Mouse (Mus musculus): ENCODE results near the gene Ypel2. TPM values are rescaled to one million over a fixed set of nuclear protein-coding genes. Genes with fewer than 3 reads are reported as not detected.

Ypel2 gene
- polyA plus RNA-seq, 1 experiment from 2014 or later = 7.6 TPM

- peak overlapping the region; percentile 96 for H3K4me3 ChIP-seq (ENCODE audit: low read depth, low read length)
- H3K9me3 ChIP-seq (replicated peaks; ENCODE audit: control insufficient read depth, low read length) = no peaks in the 10 kb centered on the region
- H3K4me1 ChIP-seq (ENCODE audit: control insufficient read depth, insufficient read depth, low read length) = peaks cover 7% of the 10 kb centered on the region
- no peaks in the 10 kb centered on the region for H3K36me3 ChIP-seq (replicated peaks; ENCODE audit: control insufficient read depth, insufficient read depth, low read depth, low read length)
- WGBS = 1% methylated on average over 13 of the region's 13 CpGs
- DNase-seq (ENCODE audit: low spot score) (peak; percentile 15), ATAC-seq (replicated peaks; ENCODE audit: insufficient number of reproducible peaks, low FRiP score, low TSS enrichment, low read depth) (no peak)
- 0 out of 2 replicates have a peak overlapping the region, but pooled peaks have one; percentile 83 for H3K27ac ChIP-seq (replicated peaks; ENCODE audit: low read depth, low read length)
- peak overlapping the region; percentile 77 for H3K9ac ChIP-seq (replicated peaks; ENCODE audit: low read length)
- H3K4me2 ChIP-seq (ENCODE audit: low read depth, low read length) = peak overlapping the region; percentile 89
- no peaks in the 10 kb centered on the region for H3K27me3 ChIP-seq (ENCODE audit: control insufficient read depth, insufficient read depth, low read length)
Measured at GRCm38 (mm10) chr11:86992461-86992988, 982 bp downstream of the Ypel2 start.

DNA sequence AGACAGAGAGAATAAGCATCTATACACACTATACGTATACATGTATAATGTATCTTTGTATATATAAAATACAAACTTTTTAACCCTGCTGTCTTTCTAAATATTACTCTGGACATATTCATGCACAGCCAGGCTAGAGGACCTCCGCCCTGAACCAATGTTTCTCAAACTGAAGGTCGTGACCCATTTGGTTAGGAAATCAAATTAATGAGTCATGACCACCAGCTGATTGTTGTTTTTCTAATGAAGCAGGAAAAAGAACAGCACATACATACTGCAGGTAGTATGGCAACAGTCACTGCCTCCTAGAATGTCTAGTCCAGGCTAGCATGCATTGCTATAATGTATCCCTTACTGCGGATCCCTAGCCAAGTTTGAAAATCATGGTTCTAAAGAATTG, 2.3 kb downstream of the Ypel2 start:
- H3K9me3 ChIP-seq (replicated peaks; ENCODE audit: control insufficient read depth, low read length) = no peaks in the 10 kb centered on the region
- ATAC-seq (replicated peaks; ENCODE audit: insufficient number of reproducible peaks, low FRiP score, low TSS enrichment, low read depth) (no peak), DNase-seq (ENCODE audit: low spot score) (no peak)
- H3K4me1 ChIP-seq (ENCODE audit: control insufficient read depth, insufficient read depth, low read length) = peaks cover 7% of the 10 kb centered on the region
- H3K4me3 ChIP-seq (ENCODE audit: low read depth, low read length) = no peak overlapping the region
- WGBS = 80% methylated on average over 4 of the region's 4 CpGs
- no peaks in the 10 kb centered on the region for H3K27me3 ChIP-seq (ENCODE audit: control insufficient read depth, insufficient read depth, low read length)
- no peaks in the 10 kb centered on the region for H3K36me3 ChIP-seq (replicated peaks; ENCODE audit: control insufficient read depth, insufficient read depth, low read depth, low read length)
- H3K27ac ChIP-seq (replicated peaks; ENCODE audit: low read depth, low read length) = no peak overlapping the region
- H3K9ac ChIP-seq (replicated peaks; ENCODE audit: low read length) = no peak overlapping the region
- H3K4me2 ChIP-seq (ENCODE audit: low read depth, low read length) = no peak overlapping the region

GRCm38 (mm10) chr11:86990309-86990708, 3.2 kb downstream of the Ypel2 start:
- peaks cover 7% of the 10 kb centered on the region for H3K4me1 ChIP-seq (ENCODE audit: control insufficient read depth, insufficient read depth, low read length)
- H3K9me3 ChIP-seq (replicated peaks; ENCODE audit: control insufficient read depth, low read length) = no peaks in the 10 kb centered on the region
- no peak overlapping the region for H3K4me3 ChIP-seq (ENCODE audit: low read depth, low read length)
- H3K9ac ChIP-seq (replicated peaks; ENCODE audit: low read length) = no peak overlapping the region
- no peak for ATAC-seq (replicated peaks; ENCODE audit: insufficient number of reproducible peaks, low FRiP score, low TSS enrichment, low read depth)
- WGBS = 33% methylated on average over 3 of the region's 3 CpGs
- H3K27ac ChIP-seq (replicated peaks; ENCODE audit: low read depth, low read length) = no peak overlapping the region
- peak; percentile 38 for DNase-seq (ENCODE audit: low spot score)
- H3K36me3 ChIP-seq (replicated peaks; ENCODE audit: control insufficient read depth, insufficient read depth, low read depth, low read length) = no peaks in the 10 kb centered on the region
- no peaks in the 10 kb centered on the region for H3K27me3 ChIP-seq (ENCODE audit: control insufficient read depth, insufficient read depth, low read length)
- no peak overlapping the region for H3K4me2 ChIP-seq (ENCODE audit: low read depth, low read length)

DNA sequence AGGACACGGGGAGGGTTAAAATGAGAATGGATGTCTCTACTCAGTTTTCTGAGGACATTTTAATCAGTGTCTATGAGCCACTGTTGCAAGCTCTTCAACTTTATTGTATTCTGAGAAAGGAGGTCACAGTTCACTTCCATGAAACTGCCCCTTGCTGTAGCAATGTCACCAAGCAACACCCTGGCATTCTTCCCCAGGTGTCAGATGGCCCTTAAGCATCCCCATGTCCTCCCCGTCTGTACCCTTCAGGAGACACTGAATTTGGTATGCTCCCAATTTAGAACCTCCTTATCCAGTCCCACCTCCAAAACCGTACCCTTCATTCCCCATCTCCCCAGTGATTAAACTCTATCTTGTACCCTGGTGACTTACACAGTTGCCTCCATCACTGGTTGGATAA, 8.5 kb downstream of the Ypel2 start:
- no peak for ATAC-seq (replicated peaks; ENCODE audit: insufficient number of reproducible peaks, low FRiP score, low TSS enrichment, low read depth)
- no peaks in the 10 kb centered on the region for H3K9me3 ChIP-seq (replicated peaks; ENCODE audit: control insufficient read depth, low read length)
- no peak overlapping the region for H3K4me2 ChIP-seq (ENCODE audit: low read depth, low read length)
- H3K4me1 ChIP-seq (ENCODE audit: control insufficient read depth, insufficient read depth, low read length) = no peaks in the 10 kb centered on the region
- no peaks in the 10 kb centered on the region for H3K27me3 ChIP-seq (ENCODE audit: control insufficient read depth, insufficient read depth, low read length)
- no peaks in the 10 kb centered on the region for H3K36me3 ChIP-seq (replicated peaks; ENCODE audit: control insufficient read depth, insufficient read depth, low read depth, low read length)
- DNase-seq (ENCODE audit: low spot score) = no peak
- no peak overlapping the region for H3K9ac ChIP-seq (replicated peaks; ENCODE audit: low read length)
- no peak overlapping the region for H3K4me3 ChIP-seq (ENCODE audit: low read depth, low read length)
- no peak overlapping the region for H3K27ac ChIP-seq (replicated peaks; ENCODE audit: low read depth, low read length)
- 75% methylated on average over 3 of the region's 3 CpGs for WGBS

GRCm38 (mm10) chr11:86983056-86983455, 10.5 kb downstream of the Ypel2 start:
- Histone ChIP-seq H3K4me2 (ENCODE audit: low read depth, low read length) (no peak overlapping the region), H3K27me3 (ENCODE audit: control insufficient read depth, insufficient read depth, low read length) (no peaks in the 10 kb centered on the region), H3K9me3 (replicated peaks; ENCODE audit: control insufficient read depth, low read length) (no peaks in the 10 kb centered on the region), H3K36me3 (replicated peaks; ENCODE audit: control insufficient read depth, insufficient read depth, low read depth, low read length) (no peaks in the 10 kb centered on the region), H3K9ac (replicated peaks; ENCODE audit: low read length) (no peak overlapping the region), H3K4me1 (ENCODE audit: control insufficient read depth, insufficient read depth, low read length) (no peaks in the 10 kb centered on the region), H3K4me3 (ENCODE audit: low read depth, low read length) (no peak overlapping the region), H3K27ac (replicated peaks; ENCODE audit: low read depth, low read length) (no peak overlapping the region)
- ATAC-seq (replicated peaks; ENCODE audit: insufficient number of reproducible peaks, low FRiP score, low TSS enrichment, low read depth) (no peak), DNase-seq (ENCODE audit: low spot score) (no peak)
- WGBS = 67% methylated on average over 6 of the region's 6 CpGs

DNA sequence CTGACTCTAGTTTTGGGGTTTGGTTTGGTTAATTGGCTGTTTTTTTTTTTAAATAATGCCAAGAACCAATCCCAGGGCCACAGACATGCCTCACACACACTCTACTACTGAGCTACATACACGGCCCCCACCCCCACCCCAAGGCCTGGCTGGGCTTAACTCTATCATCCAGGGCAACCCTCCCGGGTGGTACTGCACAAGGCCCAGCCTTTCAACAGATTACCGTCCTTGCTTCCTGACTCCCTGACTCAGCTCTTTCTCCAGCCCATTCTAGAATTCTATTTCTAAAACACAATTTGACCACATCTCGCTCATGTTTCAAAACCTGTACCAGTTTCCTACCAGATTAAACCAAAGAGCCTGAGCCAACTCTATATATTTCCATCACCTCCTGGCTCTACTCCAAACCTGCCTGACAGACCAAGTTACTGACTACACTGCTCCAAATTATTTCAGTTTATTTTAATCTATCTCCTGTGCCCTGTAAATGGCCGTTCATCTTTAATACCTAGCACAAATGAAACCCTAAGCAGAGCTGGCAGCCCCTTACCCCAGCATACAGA, 12.2 kb downstream of the Ypel2 start:
- no peaks in the 10 kb centered on the region for H3K9me3 ChIP-seq (replicated peaks; ENCODE audit: control insufficient read depth, low read length)
- ATAC-seq (replicated peaks; ENCODE audit: insufficient number of reproducible peaks, low FRiP score, low TSS enrichment, low read depth) (no peak), DNase-seq (ENCODE audit: low spot score) (no peak)
- no peaks in the 10 kb centered on the region for H3K36me3 ChIP-seq (replicated peaks; ENCODE audit: control insufficient read depth, insufficient read depth, low read depth, low read length)
- WGBS = 70% methylated on average over 5 of the region's 5 CpGs
- H3K4me3 ChIP-seq (ENCODE audit: low read depth, low read length) = no peak overlapping the region
- no peak overlapping the region for H3K4me2 ChIP-seq (ENCODE audit: low read depth, low read length)
- no peak overlapping the region for H3K27ac ChIP-seq (replicated peaks; ENCODE audit: low read depth, low read length)
- no peaks in the 10 kb centered on the region for H3K27me3 ChIP-seq (ENCODE audit: control insufficient read depth, insufficient read depth, low read length)
- H3K4me1 ChIP-seq (ENCODE audit: control insufficient read depth, insufficient read depth, low read length) = no peaks in the 10 kb centered on the region
- no peak overlapping the region for H3K9ac ChIP-seq (replicated peaks; ENCODE audit: low read length)

DNA sequence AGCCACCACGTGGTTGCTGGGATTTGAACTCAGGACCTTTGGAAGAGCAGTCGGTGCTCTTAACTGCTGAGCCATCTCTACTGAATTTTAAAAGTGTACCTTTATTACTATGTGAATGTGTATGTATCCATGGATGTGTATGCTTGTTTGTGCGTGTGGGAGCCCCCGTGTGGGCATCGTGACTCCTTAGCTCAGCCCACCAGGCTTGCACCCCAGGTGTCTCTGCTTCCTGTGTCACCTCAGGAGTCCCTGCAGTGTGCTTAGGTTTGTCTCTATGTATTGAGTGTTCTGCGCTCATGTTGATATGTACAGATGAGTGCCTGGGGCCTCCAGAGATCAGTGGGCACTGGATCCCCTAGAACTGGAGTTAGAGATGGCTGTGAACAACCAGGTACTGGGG, 13.0 kb downstream of the Ypel2 start:
- peaks cover 3% of the 10 kb centered on the region for H3K4me1 ChIP-seq (ENCODE audit: control insufficient read depth, insufficient read depth, low read length)
- WGBS = 84% methylated on average over 6 of the region's 6 CpGs
- H3K27ac ChIP-seq (replicated peaks; ENCODE audit: low read depth, low read length) = no peak overlapping the region
- H3K4me3 ChIP-seq (ENCODE audit: low read depth, low read length) = no peak overlapping the region
- no peaks in the 10 kb centered on the region for H3K9me3 ChIP-seq (replicated peaks; ENCODE audit: control insufficient read depth, low read length)
- no peaks in the 10 kb centered on the region for H3K36me3 ChIP-seq (replicated peaks; ENCODE audit: control insufficient read depth, insufficient read depth, low read depth, low read length)
- DNase-seq (ENCODE audit: low spot score) = no peak
- H3K27me3 ChIP-seq (ENCODE audit: control insufficient read depth, insufficient read depth, low read length) = no peaks in the 10 kb centered on the region
- no peak for ATAC-seq (replicated peaks; ENCODE audit: insufficient number of reproducible peaks, low FRiP score, low TSS enrichment, low read depth)
- H3K4me2 ChIP-seq (ENCODE audit: low read depth, low read length) = no peak overlapping the region
- H3K9ac ChIP-seq (replicated peaks; ENCODE audit: low read length) = no peak overlapping the region

GRCm38 (mm10) chr11:86979799-86980198, 13.7 kb downstream of the Ypel2 start:
- ATAC-seq (replicated peaks; ENCODE audit: insufficient number of reproducible peaks, low FRiP score, low TSS enrichment, low read depth) = no peak
- Histone ChIP-seq H3K27ac (replicated peaks; ENCODE audit: low read depth, low read length) (no peak overlapping the region), H3K27me3 (ENCODE audit: control insufficient read depth, insufficient read depth, low read length) (no peaks in the 10 kb centered on the region), H3K36me3 (replicated peaks; ENCODE audit: control insufficient read depth, insufficient read depth, low read depth, low read length) (no peaks in the 10 kb centered on the region), H3K4me2 (ENCODE audit: low read depth, low read length) (no peak overlapping the region), H3K4me3 (ENCODE audit: low read depth, low read length) (no peak overlapping the region), H3K9ac (replicated peaks; ENCODE audit: low read length) (no peak overlapping the region), H3K9me3 (replicated peaks; ENCODE audit: control insufficient read depth, low read length) (no peaks in the 10 kb centered on the region), H3K4me1 (ENCODE audit: control insufficient read depth, insufficient read depth, low read length) (peaks cover 3% of the 10 kb centered on the region)
- DNase-seq (ENCODE audit: low spot score) = no peak
- WGBS = 97% methylated on average over 7 of the region's 7 CpGs

All from embryonic facial prominence, embryonic 11.5 days (tissue).